Mouse (Mus musculus) urinary bladder, postnatal 25 days (tissue): ENCODE measurements around the gene Med15.
A peak's percentile ranks its signal among the peaks of the same experiment; 100 is the strongest.
"Not testable (repeated sequence)": the region's sequence is repeated elsewhere in the genome, so short reads cannot be mapped to it uniquely, and the experiment has no call there.

Experiments
- DNase-seq: peaks from one replicate; pipeline ENCODE4 v3.0.0; 2022; ENCODE audit warnings: low spot score

The Med15 gene

DNA sequence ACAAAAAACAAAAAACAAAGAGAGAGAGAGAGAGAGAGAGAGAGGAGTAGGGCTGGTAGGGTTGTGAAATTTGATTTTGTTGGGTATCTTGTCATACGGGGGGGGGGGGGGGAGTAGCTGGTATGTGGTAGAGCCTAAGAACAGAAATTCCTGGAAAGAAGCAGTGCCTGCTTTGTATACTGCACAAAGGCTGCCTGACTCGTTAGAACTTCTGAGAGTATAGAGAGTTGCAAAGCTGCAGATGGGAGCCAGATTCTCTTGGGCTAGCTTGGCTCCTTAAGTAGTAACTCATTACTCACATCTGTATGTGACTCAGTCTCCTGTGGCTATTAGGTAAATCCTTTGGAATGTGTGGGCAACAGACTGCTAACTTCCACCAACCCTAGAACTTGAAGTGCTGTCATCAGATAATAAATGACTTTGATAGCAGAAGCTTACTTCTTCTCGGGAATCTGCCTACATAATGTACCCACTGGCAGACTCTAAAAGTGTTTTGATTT lies at the start of gene Med15:
Gene Med15, minus strand, starts transcription at position 51 of the 500 bp plus-strand sequence.
- no peak for DNase-seq

DNA sequence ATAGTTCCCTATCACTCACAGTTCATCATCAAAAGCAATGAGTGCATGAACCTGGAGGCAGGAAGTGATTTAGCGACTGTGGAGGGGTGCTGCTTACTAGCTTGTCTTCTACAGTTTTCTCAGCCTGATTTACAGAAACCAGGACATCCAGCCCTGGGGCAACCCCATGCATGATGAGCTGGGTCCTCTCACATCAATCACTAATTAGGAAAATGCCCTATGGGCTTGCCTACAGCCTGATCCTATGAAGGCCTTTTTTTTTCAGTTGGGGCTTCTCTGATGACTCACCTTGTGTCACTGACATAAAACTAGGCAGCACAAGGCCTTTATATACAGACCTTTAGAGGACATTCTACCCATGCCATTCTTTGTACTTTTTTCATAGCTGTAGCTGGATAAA lies 47.0 kb upstream of the Med15 start:
- no peak for DNase-seq

DNA sequence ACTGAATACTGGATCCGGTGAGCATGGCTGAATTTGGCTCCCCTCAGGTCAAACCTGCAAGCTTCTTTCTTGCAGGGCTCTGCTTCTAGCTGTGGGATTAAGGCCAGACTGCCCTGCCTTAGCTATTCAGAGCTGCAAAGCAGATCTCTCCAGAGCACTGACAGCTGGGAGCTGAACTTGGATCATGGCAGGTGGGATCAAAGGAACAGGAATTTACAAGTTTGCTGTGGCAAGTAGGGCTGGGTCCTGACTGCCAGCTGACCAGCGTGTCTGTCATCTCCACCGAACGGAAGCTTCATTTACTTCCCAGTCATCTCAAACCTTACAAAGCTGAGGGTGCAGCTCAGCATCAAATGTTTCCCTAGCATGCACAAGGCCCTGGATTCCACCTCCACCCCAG lies 45.5 kb upstream of the Med15 start:
- DNase-seq: no peak

DNA sequence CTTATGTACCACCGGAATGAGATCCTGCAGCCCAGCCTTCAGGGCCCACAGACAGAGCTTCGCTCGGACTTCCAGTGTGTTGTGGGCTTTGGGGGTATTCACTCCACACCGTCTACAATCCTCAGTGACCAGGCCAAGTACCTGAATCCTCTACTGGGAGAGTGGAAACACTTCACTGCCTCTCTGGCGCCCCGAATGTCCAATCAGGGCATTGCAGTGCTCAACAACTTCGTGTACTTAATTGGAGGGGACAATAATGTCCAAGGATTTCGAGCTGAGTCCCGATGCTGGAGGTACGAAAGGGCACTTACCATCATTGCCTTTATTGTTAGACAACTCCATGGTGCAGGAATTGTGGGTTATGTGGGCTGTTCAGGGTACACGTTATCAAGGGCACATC lies 44.1 kb upstream of the Med15 start:
- peak; percentile 32 for DNase-seq

DNA sequence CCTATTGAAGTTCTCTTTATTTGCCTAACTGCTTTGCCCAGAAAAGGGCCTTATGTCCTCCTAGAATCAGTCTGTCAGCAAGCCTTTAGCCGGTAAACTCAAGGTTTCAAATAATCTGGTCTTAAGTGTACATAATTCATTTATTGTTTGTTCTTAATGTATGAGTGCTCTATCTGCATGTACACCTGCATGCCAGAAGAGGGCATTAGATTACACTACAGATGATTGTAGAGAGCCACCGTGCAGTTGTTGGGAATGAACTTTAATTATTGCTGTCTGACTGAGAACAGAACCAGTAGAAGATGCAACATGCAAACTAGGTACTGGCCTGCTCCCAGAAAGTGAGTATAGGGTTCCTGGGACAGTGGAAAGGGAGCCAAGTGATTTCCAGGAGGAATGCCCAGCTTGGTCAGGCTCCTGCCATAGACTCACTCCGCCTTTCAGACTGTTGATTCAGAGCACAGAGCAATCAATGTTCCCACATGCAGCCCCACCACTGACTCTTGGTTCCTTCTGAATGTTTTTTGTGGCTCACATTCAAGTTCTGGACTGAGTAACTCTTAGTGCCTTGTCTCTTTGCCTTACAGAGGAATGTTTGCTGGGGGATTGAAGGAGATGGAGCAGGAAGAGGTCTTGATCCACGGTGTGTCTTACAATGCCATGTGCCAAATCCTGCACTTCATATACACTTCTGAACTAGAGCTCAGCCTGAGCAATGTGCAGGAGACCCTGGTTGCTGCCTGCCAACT lies 38.6 kb upstream of the Med15 start:
- no peak for DNase-seq

DNA sequence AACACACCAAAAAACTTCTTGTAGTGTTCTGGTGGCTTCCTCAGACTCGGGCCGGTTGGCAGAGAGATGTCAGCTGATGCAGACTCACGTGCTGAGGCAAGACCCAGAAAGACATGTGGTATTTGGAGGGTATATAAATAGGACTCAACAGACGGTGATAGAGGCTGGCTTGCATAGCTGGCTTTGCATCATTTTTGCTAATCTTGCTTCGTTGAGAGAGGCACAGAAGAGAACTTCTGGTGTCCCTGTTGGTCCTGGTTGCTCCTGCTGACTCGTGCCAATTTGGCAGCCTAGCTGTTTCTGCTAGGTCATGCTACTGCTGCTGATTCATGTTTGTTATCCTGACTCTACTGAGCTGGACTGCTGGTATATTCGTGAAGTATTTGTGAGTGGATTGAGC lies 36.1 kb upstream of the Med15 start:
- no peak for DNase-seq

DNA sequence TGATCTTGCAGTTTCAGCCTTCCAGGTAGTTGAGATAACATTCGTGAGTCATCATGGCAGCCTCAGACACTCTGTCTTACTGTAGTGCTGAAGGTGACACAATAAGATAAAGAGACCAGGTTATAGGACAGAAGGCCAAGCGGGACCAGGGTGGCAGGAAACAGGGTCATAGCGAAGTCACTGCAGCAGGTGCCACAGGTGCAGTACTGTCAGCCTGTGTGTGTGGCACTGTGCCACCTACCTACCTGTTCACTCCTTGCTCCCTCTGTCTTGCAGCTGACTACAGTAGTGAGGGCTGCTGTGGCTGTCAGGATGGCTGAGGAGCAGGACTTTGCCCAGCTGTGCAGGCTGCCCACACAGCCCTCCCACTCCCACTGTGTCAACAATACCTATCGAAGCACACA lies 31.4 kb upstream of the Med15 start:
- DNase-seq: no peak

DNA sequence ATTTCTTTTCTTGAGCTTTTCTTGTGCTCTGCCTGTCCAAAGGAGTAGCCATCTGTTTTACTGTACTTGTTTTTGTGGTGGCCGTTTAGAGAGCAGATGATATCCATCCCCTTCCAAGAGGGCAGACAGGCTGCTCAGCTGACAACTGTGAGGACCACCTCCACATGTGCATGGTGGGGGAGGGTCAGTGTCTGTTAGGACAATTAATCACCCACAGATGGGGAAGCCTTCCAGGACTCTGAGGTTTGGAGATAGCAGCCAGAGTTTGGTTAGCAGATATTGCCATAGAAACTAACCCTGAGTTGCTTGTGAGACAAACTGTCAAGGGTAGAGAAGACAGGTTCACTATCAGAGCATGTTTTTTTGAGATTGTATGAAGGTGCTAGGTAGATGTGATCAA lies 28.4 kb upstream of the Med15 start:
- no peak for DNase-seq

DNA sequence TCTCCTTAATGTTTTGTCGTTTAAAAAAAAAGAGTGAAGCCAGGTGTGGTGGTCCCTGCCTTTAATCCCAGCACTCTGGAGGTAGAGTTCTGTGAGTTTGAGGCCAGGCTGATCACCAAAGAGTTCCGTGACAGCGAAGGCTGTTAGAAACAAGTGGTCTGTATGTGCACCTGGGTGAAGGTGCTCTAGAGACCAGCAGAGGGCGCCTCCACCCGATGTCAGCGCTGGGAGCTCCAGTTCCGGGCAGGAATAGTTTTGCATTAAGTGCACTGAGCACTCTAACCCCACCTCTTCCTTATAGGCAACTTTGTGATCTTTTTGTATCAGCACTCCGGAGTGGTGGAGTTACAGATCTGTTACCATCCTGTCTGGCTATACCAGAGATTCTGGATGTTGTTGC lies 28.0 kb upstream of the Med15 start:
- no peak for DNase-seq

DNA sequence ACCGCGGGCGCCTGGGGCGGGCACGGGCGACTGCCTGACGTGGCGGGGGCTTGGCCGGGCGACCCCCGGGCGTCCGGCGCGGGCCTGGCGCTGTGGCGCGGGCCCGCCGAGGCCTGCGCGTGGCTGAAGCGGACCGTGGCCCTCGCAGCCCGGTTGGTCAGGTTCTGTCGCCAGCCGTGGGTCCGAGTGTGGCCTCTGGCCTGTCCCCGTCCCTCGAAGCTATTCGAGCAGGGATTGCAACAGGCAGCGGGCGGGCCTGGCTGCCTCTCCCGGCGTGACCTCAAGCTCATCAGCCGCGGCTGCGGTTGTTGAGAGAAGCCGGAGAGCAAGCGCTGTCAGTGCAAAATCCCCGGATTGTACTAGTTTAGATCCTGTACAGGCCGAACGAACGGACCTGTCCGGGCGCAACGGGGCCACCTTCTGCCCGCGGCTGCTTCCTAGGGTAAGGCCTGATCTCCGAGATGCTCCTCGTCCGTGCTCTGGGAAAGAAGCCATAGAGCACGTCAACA lies 27.2 kb upstream of the Med15 start:
- DNase-seq: peak; percentile 39

DNA sequence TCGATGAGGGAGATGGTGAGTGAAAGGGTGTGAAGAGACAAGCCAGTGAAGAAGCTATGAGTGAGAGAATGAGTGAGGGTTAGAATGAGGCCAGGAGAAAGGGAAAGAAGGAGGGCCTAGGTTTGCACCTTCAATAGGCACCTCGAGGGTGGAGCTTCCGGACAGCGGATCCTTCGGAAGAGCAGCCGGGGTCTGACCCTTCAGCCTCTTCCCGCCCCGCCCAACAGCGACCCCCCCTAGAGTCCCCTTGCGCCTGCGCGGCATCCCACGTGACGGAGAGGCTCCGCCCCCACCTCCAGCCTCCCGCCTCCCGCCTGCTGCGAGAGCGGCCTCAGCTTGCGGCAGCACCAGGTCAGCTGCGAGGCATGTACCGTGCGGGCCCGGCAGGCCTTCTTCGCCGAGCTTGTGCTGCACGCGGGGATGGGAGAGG lies 26.7 kb upstream of the Med15 start, which contains the start of gene Klhl22:
Gene Klhl22, plus strand, starts transcription at position 275 of the 430 bp plus-strand sequence.
- DNase-seq: peak; percentile 93

DNA sequence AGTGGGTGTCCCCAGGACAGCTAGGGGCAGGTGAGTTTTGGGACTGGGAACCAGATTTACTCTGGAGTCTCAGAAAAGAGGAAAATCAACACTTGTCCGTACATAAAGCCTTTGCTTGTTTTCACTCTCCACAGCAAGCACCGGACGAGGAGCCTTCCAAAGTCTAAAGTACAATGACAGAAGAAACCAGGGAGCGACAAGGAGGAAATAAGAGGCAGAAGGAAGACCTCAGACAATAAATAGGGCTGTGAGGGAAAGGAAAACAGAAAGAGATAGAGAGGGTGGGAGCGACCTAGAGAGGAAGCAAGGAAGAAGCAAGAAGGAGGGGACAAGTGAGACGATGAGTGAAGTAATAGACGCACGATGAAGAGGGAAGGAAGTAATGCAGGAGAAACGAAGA lies 26.2 kb upstream of the Med15 start:
- DNase-seq: no peak

DNA sequence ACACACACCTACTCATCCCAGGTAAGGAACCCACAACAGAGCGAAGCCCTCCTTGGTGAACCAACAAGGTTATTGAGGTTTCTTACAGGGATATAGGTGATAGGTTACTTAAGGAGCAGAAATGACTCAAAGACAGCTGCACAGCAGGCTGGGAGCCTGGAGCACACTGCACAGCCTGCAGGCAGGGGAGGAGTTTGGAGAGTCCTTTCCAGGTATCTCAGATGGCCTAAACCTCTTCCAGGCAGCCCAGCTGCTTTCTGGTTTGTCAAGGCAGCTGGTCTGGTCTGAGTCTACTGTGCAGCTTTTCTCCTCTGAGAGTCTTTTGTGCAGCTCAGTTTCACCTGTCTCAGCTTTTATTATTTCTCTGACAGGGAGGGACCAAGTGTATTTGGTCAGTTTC lies 25.1 kb upstream of the Med15 start:
- no peak for DNase-seq

DNA sequence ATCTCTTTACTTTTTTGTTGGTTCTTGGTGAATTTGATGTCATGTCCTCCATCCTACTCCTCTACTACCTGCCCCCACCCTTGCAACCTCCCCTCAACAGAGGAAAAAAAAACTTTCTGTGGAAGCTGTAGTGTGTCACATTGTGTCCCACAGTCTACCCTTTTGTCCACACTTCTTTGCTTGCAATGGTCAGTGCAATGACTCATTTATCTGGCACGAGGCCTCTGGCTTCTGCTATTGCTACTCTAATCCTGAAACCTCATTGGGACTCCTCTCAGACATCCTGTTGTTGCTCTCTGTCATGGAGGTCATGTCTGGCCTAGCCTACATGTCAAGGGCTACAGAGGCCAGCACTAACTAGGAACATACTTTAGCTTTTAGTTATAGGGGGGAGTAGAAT lies 21.0 kb upstream of the Med15 start:
- no peak for DNase-seq

DNA sequence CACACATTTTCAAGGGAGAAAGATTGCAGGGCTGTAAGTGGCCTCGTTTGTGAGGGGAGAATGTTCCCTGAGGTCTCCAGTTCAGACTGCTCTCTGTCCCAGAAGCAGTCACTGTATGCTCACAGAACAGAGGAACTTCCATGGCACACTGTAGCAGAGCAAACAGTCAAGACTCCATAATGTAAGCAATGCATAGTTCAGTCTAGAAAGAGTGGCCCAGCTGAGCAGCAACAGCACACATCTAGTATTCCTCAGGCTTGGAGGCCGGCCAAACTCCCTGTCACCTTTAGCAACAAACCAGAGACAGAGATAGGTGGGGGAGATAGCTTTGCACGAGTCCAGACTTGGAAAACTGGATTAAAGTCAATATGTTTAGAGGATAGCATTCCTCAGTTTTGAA lies 20.3 kb upstream of the Med15 start:
- peak; percentile 34 for DNase-seq

DNA sequence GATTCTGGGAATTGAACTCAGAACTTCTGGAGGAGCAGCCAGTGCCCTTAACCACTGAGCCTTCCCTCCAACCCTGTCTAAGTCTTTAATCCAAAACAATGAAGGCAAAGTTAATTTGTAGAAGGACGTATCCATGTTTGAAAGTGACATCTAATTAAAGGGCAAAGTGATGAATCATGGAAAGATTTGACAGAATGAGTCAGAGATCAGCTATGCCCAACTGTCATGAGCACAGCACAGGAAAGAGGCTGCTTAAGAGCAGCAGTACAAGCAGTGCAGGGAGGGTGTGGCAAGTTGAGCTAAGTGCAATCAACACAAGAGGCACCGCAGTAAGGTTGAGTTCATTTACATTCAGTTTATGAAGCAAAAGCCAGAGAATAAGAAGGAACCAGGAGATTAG lies 12.4 kb upstream of the Med15 start:
- DNase-seq: no peak

DNA sequence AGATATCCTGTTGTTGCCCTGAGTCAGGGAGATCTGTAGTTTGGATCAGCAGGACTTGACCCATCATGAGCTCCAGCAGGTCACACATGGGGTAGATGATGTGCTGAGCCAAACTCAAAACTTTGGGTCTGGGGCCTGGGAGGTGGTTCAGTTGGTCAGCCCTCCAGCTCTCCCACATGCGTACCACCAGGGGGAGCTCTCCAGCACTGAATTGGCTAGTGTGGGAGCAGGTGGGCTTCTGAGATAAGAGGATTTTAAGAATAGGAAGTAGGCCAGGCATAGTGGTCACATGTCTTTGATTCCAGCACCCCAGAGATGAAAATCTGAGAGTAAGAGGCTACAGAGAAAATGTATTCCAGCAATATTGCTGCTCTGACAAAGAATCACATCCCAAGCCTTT lies 11.8 kb upstream of the Med15 start:
- DNase-seq: peak; percentile 19

DNA sequence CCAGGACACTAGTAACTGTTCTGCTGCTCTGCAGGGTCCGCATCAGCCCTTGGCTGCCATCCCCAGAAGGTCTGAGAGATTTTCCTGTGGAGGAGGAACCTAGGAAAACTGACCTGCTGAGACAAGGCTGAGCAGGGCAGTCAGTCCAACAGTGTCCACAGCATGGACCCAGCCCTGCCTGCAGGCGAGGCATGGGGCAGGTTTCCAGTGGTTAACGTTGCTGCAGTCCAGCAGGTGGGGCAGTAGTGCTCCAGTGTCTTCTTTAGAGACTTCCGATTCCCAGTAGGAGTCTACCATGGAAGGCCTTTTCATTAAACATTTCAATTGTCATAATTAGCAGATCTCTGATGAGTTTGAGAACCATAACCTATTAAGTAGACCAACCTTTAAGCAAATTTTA lies 10.6 kb upstream of the Med15 start:
- DNase-seq: no peak

DNA sequence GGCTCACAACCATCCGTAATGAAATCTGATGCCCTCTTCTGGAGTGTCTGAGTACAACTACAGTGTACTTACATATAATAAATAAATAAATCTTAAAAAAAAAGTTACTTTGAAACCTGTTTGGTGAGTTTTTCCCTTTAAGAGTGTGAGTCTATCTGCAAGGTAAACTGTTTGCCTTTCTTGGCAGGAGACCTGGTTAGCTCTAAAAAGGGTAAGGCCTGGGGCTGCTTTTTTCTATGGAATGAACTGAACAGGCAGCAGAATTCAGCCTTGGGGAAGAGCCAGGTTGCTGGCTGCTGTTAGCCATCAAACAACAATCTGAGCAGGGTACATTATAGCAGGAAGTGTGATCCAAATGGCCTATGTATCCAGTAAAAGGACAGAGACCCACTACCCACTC lies 10.1 kb upstream of the Med15 start:
- DNase-seq: no peak

DNA sequence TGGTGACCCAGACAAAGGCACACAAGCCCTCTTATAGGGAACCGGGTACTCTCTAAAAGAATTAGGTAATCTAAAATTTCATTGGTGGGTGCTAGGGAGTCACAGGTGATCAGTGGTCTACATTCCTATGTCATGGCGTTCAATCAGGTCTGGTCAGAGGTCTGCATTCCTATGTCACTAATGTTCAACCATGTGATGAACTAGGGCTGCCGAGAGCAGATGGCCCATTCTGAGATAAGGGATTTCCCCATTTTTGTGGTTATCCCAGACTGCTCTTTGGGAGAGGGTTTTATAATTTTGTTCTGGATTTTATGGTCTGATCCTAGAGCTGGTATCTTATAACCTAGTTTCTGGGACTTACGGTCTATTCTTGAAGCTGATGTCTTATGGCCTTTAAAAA lies 7.4 kb upstream of the Med15 start:
- DNase-seq: no peak

DNA sequence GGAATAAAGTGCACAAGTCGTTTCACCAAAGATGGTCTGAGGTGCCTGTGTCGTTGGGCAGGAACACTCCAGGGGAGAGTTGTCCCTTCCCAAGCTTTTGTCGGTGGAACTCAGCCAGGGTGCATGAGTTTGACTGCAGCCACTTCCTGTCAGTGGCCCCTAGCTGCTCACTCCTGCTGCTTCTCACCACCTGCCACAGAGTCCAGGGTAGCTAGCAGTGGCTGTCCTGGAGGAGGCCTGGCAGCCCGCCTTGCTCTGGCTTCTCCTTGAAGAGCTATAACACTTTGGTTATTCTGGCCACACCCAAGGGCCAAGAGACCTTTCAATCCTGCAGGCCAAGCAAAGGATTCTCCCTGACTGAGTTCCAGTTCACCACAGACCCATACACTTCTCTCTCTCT lies 3.5 kb upstream of the Med15 start:
- DNase-seq: no peak

DNA sequence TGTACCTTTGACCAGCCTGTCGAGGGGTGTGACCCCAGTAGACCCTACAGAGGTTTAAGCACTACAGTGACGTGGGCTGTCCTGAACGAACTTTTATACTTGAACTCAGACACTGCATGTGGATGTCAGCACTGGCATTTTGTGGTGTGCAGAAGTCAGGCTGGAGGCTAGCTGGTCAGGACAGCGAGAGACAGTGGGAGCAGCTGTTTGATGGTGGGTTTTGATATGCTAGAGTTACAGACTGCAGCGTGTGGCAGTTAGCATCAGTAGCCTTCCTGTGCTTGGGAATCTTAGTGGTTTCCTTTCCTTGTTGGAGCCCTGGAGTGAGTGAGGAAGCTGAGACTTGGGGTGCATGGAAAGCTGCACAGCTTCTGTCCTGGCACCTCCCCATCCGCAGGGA lies 2.2 kb upstream of the Med15 start:
- not testable (repeated sequence) for DNase-seq

DNA sequence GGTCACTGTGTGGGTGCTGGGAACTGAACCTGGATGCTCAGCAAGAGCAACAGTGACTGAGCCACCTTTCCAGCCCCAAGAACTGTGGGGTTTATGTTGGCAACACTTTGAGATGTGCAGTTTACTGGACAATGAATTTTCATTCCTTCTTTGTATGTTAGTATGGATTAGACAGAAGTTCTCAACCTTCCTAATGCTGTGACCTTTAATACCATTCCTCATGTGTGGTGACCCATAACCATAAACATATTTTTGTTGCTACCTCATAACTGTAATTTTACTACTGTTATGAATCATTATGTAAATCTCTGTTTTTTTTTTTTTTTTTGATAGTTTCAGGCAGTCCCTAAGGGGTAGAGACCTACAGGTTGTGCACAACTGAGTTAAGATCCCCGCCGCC lies 955 bp upstream of the Med15 start:
- DNase-seq: no peak

DNA sequence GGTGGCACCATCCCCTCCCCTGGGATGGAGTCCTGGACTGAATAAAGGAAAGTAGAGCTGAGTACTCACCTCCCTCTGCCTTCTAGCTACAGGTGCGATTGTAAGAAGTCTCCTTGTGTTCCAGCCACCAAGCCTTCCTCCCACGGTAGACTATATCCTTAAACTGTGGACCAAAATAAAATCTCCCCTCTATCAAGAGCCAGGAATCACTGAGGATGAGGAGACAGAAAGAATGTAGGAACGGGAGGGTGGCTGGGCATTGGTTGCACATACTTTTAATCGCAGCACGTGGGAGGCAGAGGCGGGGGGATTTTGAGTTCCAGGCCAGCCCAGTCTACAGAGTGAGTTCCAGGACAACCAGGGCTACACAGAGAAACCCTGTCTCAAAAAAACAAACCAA lies 260 bp downstream of the Med15 start:
- DNase-seq: no peak
